Mouse (Mus musculus): ENCODE measurements around the gene Masp1.
A peak's percentile ranks its signal among the peaks of the same experiment; 100 is the strongest.

The Masp1 gene

DNA sequence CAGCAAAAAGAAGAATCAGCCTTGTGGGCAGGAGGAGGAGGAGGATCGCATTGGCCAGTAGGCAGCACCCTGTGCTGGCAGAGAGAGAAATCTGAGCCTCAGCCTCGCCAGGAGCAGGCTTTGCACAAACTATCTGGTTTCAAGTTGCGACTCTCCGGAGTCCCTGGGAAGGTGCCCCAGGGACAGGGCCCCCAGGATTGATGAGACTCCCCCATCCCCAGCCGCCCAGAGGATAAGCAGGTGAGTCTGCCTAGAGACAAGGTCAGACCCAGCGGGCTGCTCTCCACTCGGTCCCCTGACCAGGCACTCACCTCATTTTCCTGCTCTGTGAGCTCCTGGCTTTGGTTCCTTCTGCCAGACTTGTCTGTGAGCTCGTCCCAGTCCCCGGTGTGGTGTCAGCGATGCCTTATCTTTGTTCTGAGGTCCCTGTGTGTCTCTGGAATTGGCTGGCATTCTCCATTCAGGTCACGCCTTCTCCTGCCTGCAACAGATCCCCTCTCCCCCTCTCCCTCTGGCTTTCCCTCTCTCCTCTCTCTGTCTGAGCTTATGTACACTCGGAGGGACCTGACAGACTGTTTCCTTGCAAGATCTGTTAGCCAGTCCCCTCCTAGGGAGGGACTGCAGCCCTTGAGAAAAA, at the start of gene Masp1, which contains the start of gene Rtp4:
Gene Masp1 (minus strand): TSS at position 581 of the 637 bp plus-strand sequence.
Gene Rtp4 (plus strand): TSS at position 57 of the 637 bp plus-strand sequence.
- DNase-seq, result peak; percentile 91

DNA sequence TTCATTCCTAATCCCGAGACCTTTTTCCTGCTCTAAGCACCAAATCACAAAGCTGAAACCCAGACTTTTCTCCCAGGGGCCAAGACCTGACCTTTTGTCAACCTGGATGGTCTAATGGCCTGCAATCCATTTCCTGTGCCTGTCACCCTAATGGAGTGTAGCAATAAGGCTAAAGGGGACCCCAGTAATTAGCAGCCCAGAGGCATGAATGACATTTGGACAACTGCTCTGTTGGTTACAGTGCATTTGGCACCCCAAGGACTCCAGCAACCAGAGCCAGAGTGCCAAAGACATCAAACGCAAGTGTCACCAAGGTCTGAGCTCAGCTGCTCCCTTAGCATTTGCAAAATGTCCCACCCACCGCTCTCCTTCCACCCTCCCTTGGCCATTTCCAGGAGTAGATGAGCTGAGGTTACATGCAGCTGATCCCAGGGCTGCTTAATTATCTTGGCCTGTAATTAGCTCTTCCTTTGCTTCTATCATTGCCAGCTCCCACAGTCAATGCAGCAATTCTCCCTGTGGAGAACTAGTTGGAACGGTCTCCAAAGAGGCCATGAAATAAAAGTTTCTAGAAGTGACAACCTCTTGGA, 47.8 kb upstream of the Masp1 start:
- peak; percentile 78 for DNase-seq

DNA sequence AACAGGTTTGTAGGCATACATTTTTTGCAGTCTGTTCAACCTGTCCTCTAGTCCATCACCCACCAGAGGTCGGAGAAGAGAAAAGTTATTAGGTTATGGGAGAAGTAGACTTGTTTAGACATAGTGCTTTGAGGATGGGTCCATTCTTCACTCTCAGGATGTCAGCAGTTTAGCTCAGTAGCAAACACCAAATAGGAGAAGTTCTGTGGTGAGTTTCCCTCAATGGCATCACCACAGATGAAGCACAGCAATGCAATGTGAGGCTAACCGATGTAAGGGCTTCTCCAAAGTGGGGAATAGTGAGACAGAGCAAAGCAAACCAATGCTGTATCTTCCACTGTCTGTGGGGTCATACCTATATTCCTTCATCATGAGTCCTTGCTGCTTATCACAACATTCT, 37.1 kb upstream of the Masp1 start:
- no peak for DNase-seq

DNA sequence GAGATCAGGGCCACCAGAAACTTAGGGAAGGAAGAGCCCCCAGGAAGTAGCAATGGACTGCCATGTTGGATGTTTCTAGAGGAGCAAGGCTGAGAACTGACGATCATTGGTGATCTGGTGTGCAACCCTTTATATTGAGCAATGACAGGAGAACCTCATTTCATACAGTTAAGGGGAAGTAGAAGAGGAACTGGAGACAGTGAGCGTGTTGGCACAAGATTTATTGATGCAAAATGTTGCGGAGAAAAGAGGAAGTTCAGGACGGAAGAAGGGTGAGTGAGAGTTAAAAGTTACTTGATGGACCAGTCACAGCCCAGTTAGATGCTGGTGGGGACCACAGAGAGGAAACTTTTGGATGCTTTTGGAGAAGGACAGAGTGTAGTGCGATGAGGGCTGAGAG, 36.6 kb upstream of the Masp1 start:
- DNase-seq, result peak; percentile 82

- peak; percentile 62 for DNase-seq
Measured at GRCm38 (mm10) chr16:23554673-23555072, 34.1 kb upstream of the Masp1 start.

GRCm38 (mm10) chr16:23550981-23551582, 30.5 kb upstream of the Masp1 start:
- DNase-seq, result peak; percentile 79

GRCm38 (mm10) chr16:23550346-23550980, 29.8 kb upstream of the Masp1 start:
- peak; percentile 79 for DNase-seq

DNA sequence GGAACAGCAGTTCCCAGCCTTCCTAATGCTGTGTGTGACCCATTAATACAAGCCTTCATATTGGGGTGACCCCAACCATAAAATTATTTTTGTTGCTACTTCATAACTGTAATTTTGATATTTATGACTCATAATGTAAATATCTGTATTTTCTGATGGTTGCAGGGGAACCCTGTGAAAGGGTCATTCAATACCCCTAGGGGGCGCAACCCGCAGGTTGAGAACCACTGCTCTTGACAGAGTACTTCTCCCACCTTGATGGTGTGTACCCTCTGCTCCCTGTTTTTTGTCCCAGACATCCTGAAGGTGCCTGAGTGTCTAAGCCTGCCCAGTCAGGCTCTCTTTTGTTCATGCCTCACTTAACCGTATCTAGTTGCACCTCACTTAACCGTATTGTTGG, 27.2 kb upstream of the Masp1 start:
- peak; percentile 67 for DNase-seq

GRCm38 (mm10) chr16:23544361-23544760, 23.7 kb upstream of the Masp1 start:
- peak; percentile 52 for DNase-seq

DNA sequence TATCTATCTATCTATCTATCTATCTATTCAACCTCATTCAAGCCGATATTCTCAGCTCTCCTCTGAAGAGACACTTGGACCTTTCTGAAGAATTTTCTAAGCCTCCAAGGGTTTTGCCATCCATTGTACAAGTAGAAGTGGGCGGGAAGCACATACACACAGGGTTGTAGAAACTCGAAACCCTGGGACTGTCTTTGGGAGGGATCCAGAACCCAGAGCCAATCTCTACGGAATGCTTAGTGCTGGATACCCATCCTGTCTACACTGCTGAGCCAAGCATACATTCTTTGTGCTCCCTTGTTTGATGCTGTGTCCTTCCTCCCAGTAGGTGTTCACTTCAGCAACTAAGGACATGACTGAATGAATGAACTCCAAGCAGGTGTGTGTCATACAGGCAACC, 22.3 kb upstream of the Masp1 start:
- DNase-seq, result peak; percentile 43

- DNase-seq, result peak; percentile 59
Measured at GRCm38 (mm10) chr16:23541046-23541445, 20.4 kb upstream of the Masp1 start.

- DNase-seq, result peak; percentile 37
Measured at GRCm38 (mm10) chr16:23533707-23534106, 13.1 kb upstream of the Masp1 start.

DNA sequence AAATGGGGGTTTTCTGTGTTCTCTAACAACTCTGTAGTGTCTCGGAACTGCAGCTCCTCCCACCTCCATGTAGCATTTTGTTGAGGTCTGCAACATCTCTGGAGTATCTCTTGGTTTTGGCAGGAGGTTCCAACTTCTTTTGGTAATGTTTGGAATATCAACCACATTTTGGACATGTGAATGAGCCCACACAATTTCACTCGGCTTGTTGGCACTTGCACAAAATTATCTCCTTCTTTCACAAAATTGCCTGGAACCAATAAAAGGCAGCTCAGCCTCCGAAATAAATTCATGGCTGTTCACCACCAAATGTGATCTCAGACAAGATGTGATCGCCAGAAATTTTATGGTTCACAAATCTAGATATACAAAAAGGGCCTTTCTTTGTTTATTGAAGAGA, 8.6 kb upstream of the Masp1 start:
- DNase-seq, result peak; percentile 56

GRCm38 (mm10) chr16:23522081-23522480, 1.5 kb upstream of the Masp1 start:
- DNase-seq, result peak; percentile 56

GRCm38 (mm10) chr16:23521092-23521491, 477 bp upstream of the Masp1 start:
- peak; percentile 82 for DNase-seq

- DNase-seq, result peak; percentile 31
Measured at GRCm38 (mm10) chr16:23519771-23520170, 844 bp downstream of the Masp1 start.

- peak; percentile 86 for DNase-seq
Measured at GRCm38 (mm10) chr16:23518567-23519369, 1.8 kb downstream of the Masp1 start.

DNA sequence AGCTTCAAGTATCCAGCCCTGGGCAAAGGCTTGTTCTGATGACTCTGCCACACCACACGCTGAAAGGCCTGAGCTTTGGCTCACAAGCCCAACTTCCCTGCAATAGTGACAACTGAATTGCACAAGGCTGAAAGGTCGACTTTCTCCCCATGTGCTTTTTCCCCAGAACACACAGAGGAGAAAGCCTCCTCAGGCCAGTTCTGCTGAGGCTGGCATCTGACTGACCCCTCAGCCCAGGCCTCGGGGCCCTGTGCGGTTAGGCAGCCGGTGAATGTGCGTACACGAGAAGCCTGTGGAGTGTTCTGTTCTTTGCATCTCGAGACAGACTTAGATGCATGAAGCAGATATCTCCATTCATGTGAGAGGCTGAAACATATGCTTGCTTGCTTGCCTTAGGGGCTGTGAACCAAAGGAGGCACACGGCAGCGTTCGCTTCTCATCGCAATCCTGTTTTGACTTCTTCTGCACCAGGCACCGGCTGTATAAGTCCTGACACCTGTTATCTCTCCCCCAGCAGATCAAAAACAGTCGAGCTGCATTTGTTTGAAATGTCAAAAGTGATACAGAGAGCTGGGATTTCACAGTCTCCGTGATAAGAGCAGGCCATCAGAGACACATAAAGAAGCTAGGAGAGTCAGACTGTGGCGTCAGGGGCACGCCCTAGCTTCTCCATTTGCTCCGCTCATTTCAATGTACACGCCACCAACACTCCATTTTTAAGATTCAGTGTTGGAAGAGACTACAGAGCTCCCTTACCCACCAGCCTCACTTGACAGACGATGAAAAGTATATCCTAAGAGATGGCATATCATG, 2.7 kb downstream of the Masp1 start:
- DNase-seq, result peak; percentile 88

DNA sequence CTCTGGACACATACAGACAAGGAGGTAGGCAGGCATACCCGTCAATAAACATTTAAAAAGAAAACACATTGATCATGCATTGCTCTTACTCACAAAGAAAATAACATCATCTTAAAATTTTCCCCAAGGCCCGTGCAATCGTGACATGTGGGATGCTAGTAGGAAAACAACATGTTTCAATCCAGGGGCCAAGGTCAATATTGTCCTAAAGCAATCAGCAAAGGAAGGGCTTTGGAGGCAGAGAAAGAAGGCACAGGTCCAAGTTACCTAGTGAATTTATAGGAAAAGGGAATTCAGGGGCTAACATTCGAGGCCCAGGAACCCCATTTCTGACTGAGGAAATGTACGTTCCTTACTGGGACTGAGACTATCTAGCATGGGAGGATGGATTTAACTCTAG, 3.4 kb downstream of the Masp1 start:
- DNase-seq, result peak; percentile 55

DNA sequence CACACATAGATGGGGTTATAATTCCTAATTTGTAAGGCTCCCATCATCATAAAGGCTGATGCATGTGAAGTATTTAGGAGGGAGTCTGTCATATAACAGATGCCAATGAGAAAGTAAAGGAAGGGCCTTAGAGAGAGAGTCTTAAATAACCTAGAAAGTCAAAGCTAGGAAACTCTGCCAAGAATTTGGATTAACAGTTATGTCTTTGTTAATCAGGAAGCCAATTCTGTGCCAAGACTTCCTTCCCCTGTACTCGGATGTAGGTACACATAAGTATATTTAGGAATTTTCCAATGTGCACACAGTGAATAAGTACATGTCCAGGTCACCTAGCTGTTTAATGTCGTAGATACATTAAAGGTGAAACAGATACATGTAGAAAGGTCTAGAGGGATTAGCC, 4.0 kb downstream of the Masp1 start:
- DNase-seq, result no peak

- peak; percentile 96 for DNase-seq
Measured at GRCm38 (mm10) chr16:23515766-23516165, 4.8 kb downstream of the Masp1 start.

- no peak for DNase-seq
Measured at GRCm38 (mm10) chr16:23513401-23513800, 7.2 kb downstream of the Masp1 start.
